29 mouse cellular contexts compared by ENCODE assay signal in the genomic region with DNA sequence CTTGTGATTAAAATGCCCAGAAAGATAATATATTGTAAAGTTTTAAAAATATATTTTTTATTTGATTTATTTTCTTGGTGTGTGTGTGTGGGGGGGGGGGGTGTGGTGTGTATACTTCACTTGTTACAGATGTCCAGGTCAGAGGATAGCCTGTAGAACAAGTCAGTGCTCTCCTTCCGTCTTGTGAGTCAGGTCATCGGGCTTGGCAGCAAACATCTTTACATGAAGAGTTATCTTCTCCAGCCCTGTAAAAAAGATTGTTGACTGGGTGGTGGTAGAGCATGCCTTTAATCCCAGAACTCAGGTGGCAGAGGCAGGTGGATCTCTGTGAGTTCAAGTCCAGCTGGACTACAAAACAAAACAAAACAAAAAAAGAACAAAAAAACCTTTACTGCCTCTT. TPM values are rescaled to one million over a fixed set of nuclear protein-coding genes. Genes with fewer than 3 reads are reported as not detected.
A peak's percentile ranks its signal among the peaks of the same experiment; 100 is the strongest.
DNase-seq lines count a peak whose midpoint lies in the region; ATAC-seq and TF ChIP-seq lines count a peak whose summit lies in the region.
"Had no signal": no experiment of that assay in that cellular context is flagged by ENCODE, and none has a peak within 500 bp of the region (broad histone marks: within the 10 kb centered on the region; RNA-seq: fewer than 3 reads in every experiment).

No protein-coding gene starts in this region.

- no peak for TF ChIP-seq EP300 in liver, embryonic 14.5 days (IDR thresholded peaks at IDR 0.05; ENCODE audit: low read depth)

- peak; percentile 37; the same call in 1 of the 2 replicates for ATAC-seq in neural tube, embryonic 15.5 days (ENCODE audit: low FRiP score)
- peak; percentile 51; the same call in 1 of the 2 replicates for ATAC-seq in erythroid progenitor cell, adult 5-6 weeks (replicated peaks; ENCODE audit: low FRiP score, poor library complexity, severe bottlenecking)
- peak; percentile 65 for ATAC-seq in liver, embryonic 14.5 days (ENCODE audit: insufficient read depth)
- ATAC-seq: activated CD4-positive, CD25-positive, alpha-beta regulatory T cell, adult 4 months; CD4-positive, CD25-positive, alpha-beta regulatory T cell, adult 4 months; hindbrain, embryonic 16.5 days; midbrain, embryonic 16.5 days had no signal

- no peak overlapping the region for H3K27ac ChIP-seq in neural tube, embryonic 15.5 days (replicated peaks)
- peak overlapping the region; percentile 67 for H3K27ac ChIP-seq in liver, embryonic 14.5 days
- H3K27ac ChIP-seq in gastrocnemius, adult 2 months, result no peak overlapping the region
- H3K27ac ChIP-seq: heart, embryonic 13.5 days; hindbrain, embryonic 10.5 days; kidney, postnatal 0 days; midbrain, embryonic 10.5 days; neural tube, embryonic 12.5 days; stomach, postnatal 0 days had no signal

- no peaks in the 10 kb centered on the region for H3K36me3 ChIP-seq in neural tube, embryonic 15.5 days
- no peaks in the 10 kb centered on the region for H3K36me3 ChIP-seq in liver, embryonic 14.5 days (replicated peaks; ENCODE audit: control insufficient read depth, insufficient read depth, low read depth)
- H3K36me3 ChIP-seq: heart, embryonic 13.5 days; hindbrain, embryonic 10.5 days; midbrain, embryonic 10.5 days; neural tube, embryonic 12.5 days had no signal

- H3K4me3 ChIP-seq in neural tube, embryonic 15.5 days (replicated peaks), result no peak overlapping the region
- H3K4me3 ChIP-seq in liver, embryonic 14.5 days (ENCODE audit: insufficient read depth in 1 of 2, low read depth in 2 of 2, low read length in 2 of 2), result peak overlapping the region; percentile 27 to 35
- H3K4me3 ChIP-seq in gastrocnemius, adult 2 months, result no peak overlapping the region
- H3K4me3 ChIP-seq: heart, embryonic 13.5 days; hindbrain, embryonic 10.5 days; midbrain, embryonic 10.5 days; neural tube, embryonic 12.5 days had no signal

- no peak overlapping the region for H3K4me2 ChIP-seq in neural tube, embryonic 15.5 days
- H3K4me2 ChIP-seq in liver, embryonic 14.5 days (ENCODE audit: low read depth), result peak overlapping the region; percentile 57
- H3K4me2 ChIP-seq: heart, embryonic 13.5 days; lung, embryonic 14.5 days; neural tube, embryonic 12.5 days had no signal

- no peak overlapping the region for H3K9ac ChIP-seq in neural tube, embryonic 15.5 days (replicated peaks)
- H3K9ac ChIP-seq in liver, embryonic 14.5 days (replicated peaks), result peak overlapping the region; percentile 50
- H3K9ac ChIP-seq: forebrain, postnatal 0 days; heart, embryonic 13.5 days; lung, embryonic 14.5 days; neural tube, embryonic 12.5 days had no signal

- no peak for DNase-seq in neural tube, embryonic 10.5 days (ENCODE audit: extremely low spot score, low spot score)
- DNase-seq in liver, embryonic 14.5 days (ENCODE audit: low read depth in 3 of 3, low spot score in 3 of 3), result no peak
- no peak for DNase-seq in spleen, postnatal 4 days (ENCODE audit: low spot score in 2 of 2)
- DNase-seq in gastrocnemius, adult 2 months, result no peak
- DNase-seq in retina, embryonic 14.5 days (ENCODE audit: low spot score), result no peak
- DNase-seq: adrenal gland, adult 2 months; cerebellum, adult 8-10 months; cerebellum, postnatal 36 days; forebrain, postnatal 0 days; gastrocnemius, postnatal 25 days; heart, adult 18-20 months; heart, postnatal 10 days; kidney, adult 8-10 months; left cerebral cortex, postnatal 4 days; lung, embryonic 14.5 days; thymus, adult 2 months; thymus, postnatal 36 days had no signal

- WGBS in neural tube, embryonic 15.5 days, result 91% methylated on average over 2 of the region's 2 CpGs
- 15% methylated on average over 2 of the region's 2 CpGs for WGBS in liver, embryonic 14.5 days (ENCODE audit: insufficient replicate concordance)

- H3K27me3 ChIP-seq in neural tube, embryonic 15.5 days (replicated peaks), result no peaks in the 10 kb centered on the region
- no peaks in the 10 kb centered on the region for H3K27me3 ChIP-seq in liver, embryonic 14.5 days (ENCODE audit: control insufficient read depth, insufficient read depth, low read length)
- H3K27me3 ChIP-seq: heart, embryonic 13.5 days; neural tube, embryonic 12.5 days had no signal

- peaks cover 18% of the 10 kb centered on the region for H3K4me1 ChIP-seq in neural tube, embryonic 15.5 days
- H3K4me1 ChIP-seq in liver, embryonic 14.5 days (replicated peaks; ENCODE audit: control insufficient read depth in 2 of 2, insufficient read depth in 2 of 2, low read length in 1 of 2), result peaks cover 47 to 49% of the 10 kb centered on the region in 2 experiments
- H3K4me1 ChIP-seq: hindbrain, embryonic 10.5 days had no signal

- intact Hi-C loops in gastrocnemius, adult 2 months (cut with DNase I), result no loop called here

- TF ChIP-seq CTCF in liver, embryonic 14.5 days (IDR thresholded peaks at IDR 0.05; ENCODE audit: low read depth), result no peak
- no peak for TF ChIP-seq CTCF in gastrocnemius, adult 2 months (IDR thresholded peaks at IDR 0.05)

- no peaks in the 10 kb centered on the region for H3K9me3 ChIP-seq in neural tube, embryonic 15.5 days (replicated peaks)
- no peaks in the 10 kb centered on the region for H3K9me3 ChIP-seq in liver, embryonic 14.5 days (ENCODE audit: control insufficient read depth, low read length)
- H3K9me3 ChIP-seq: heart, embryonic 13.5 days; hindbrain, embryonic 10.5 days; midbrain, embryonic 10.5 days; neural tube, embryonic 12.5 days had no signal

RNA-seq across cellular contexts. Expression of gene E130308A19Rik, which starts 19.6 kb away (rescaled TPM):
- 45.7 and 45.8 TPM in 2 replicates for polyA plus RNA-seq in neural tube, embryonic 15.5 days (2015; fragmentation: Nextera tagmentation; extraction: Ambion mirVana)
- 4.7 and 6.7 TPM in 2 replicates for total RNA-seq in erythroid progenitor cell, adult 5-6 weeks (2015; ENCODE audit: low replicate concordance)
- 2.8 and 5.3 TPM in 2 replicates for total RNA-seq in erythroid progenitor cell, adult 5-6 weeks (2017; ENCODE audit: low replicate concordance)
- 2.7 and 2.8 TPM in 2 replicates for polyA plus RNA-seq in liver, embryonic 14.5 days (2012; rRNA removed)
- polyA plus RNA-seq in liver, embryonic 14.5 days (2014; fragmentation: Nextera tagmentation; extraction: Ambion mirVana), result 5.7 and 6.3 TPM in 2 replicates
- 1 to 10 TPM; 5.2 to 7.0 TPM for total RNA-seq in gastrocnemius, adult 2 months (2021)

Comparison
In these comparisons a context has a peak if more than half of its experiments do, and no peak if none do; other contexts are left out.
1. H3K4me3 ChIP-seq: peak in liver, embryonic 14.5 days (2 of 2); none in neural tube, embryonic 15.5 days (single experiment) and gastrocnemius, adult 2 months (single experiment).
2. Peak in every context shown above with its lines, with median percentiles within 50 percentile points of each other: ATAC-seq.